Mouse (Mus musculus): ENCODE results near the gene Etfbkmt.
A peak's percentile ranks its signal among the peaks of the same experiment; 100 is the strongest.
"Not testable (repeated sequence)": the region's sequence is repeated elsewhere in the genome, so short reads cannot be mapped to it uniquely, and the experiment has no call there.

The Etfbkmt gene

DNA sequence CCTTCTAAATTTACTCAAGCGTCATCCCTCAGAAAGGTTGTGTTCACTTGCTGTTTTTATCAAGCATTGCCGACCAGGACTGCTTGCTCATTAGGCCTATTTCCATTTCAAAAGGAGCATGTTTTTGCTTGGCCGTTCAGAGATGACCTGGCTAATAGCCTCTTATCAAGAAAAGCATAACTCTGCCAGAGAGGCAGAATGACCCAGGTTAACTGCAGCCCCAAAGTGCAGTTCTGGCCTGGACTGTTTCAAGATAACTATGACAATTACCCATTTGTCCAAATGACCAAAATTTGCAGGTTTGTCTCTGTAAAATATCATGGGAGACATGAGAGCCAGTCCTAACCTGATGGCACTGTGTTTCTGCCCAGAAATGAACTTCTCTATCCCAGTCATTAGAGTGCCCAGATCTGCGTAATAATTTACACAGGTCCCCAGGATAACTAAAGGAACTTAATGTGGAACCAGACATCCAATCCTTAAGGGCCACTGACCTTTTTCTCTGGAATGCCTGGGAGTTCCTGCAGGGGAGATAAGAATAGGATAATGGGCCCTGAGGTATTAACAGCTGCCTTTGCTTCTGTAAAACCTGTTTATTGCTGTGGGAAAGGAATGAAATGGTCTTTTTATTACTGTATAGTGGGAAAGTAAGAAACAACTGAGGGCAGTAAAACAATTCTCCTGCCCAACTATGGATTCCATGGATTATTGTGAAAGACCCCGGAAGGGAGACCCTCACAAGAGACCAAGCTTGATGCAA lies 5.1 kb upstream of the Etfbkmt start:
- DNase-seq (ENCODE audit: low spot score in 2 of 2): no peak

- no peak for DNase-seq (ENCODE audit: low spot score in 2 of 2)
Measured at GRCm38 (mm10) chr6:149135631-149136030, 4.0 kb upstream of the Etfbkmt start.

DNA sequence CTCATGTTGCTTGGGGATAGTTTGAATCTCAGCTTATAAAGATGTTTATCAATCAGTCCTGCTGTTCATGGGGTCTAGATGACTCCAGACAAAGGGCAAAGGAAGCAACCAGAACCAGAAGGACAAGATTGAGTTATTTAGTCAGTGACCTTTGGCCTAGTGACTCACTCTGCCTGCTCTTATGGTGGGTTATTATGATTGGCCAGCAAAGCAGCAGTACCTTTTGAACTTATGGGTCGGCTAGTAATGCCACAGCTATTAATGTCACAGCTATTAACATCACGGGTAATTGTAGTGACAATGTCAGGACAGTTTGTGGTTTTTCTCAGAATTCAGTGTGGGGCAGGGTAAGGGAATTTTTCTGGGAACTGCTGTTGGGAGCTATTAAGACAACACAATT lies 1.7 kb upstream of the Etfbkmt start:
- no peak for DNase-seq (ENCODE audit: low spot score in 2 of 2)

DNA sequence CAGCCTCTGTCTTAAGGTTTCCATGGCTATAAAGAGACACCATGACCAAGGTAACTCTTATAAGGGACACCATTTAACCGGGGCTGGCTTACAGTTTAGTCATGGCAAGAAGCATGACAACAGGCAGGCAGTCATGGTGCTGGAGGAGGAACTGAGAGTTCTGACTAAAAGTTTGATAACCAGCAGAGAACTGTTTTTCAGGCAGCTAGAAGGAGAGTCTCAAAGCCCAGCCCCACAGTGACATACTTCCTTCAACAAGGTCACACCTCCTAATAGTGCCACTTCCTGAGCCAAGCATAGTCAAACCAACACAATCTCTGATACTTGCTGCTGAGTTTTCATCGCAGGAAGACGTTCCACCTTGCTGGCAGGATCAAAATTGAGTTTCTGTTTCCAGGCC lies 638 bp upstream of the Etfbkmt start:
- no peak for DNase-seq (ENCODE audit: low spot score in 2 of 2)

DNA sequence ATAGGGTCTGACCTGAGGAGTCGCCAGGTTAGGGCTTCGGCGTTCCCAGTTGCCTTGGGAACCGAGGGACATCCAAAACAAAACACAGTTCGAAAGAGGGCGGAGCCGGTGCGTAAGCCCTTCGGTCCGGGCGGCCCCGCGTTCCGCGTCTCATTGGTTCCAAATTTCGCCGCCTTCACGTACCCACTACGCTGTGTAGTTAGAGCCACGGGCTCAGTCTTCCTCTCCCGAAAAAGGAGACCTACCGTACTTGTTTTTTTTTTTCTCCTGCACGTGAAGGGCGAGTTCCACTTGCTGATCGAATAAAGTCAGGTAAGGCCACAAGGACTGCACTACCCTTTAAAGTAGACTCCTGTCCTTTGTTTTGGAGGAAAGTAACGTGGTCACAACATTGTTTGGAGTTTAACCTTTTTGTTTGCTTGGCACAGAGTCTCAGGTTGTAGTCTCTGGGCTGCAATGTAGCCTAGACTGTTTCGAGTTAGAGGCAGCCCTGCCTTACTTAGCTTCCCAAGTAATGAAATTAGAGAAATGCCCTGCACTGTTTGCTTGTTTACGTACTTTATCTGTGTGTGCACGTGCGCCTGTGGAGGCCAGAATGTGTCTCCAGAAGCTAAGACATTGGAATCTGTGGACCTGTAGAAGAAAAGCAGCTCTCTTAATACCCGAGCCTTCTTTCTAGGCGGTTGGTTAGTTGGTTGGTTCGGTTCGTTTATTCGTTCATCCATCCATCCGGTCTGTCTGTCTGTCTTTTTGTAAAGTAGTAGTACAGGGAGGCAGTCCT lies 1.9 kb downstream of the Etfbkmt start:
- DNase-seq (ENCODE audit: low spot score in 2 of 2): peak; percentile 73 to 75

DNA sequence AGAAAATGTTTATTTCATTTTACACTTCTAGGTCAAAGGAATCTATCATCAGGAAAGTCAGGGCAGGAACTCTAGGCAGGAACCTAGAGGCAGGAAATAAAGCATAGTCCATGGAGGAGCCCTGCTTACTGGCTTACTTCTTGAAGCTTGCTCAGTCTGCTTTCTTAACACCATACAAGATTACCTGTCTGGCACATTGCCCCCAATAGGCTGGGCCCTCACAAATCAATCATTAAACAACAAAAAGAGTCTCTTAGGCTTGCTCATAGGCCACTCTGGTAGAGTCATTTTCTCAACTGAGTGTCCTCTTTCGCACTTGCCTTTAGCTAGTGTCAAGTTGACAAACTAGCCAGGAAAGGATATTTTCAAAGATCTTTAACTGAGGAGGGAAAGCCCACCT lies 5.5 kb downstream of the Etfbkmt start:
- DNase-seq (ENCODE audit: low spot score in 2 of 2): no peak

- no peak for DNase-seq (ENCODE audit: low spot score in 2 of 2)
Measured at GRCm38 (mm10) chr6:149148436-149149229, 9.0 kb downstream of the Etfbkmt start.

- no peak for DNase-seq (ENCODE audit: low spot score in 2 of 2)
Measured at GRCm38 (mm10) chr6:149152119-149152518, 12.5 kb downstream of the Etfbkmt start.

GRCm38 (mm10) chr6:149153473-149154115 lies 13.9 kb downstream of the Etfbkmt start:
- DNase-seq (ENCODE audit: low spot score in 2 of 2): no peak

- DNase-seq (ENCODE audit: low spot score in 2 of 2): no peak
Measured at GRCm38 (mm10) chr6:149154116-149155030, 14.7 kb downstream of the Etfbkmt start.

GRCm38 (mm10) chr6:149155031-149155841 lies 15.6 kb downstream of the Etfbkmt start:
- no peak for DNase-seq (ENCODE audit: low spot score in 2 of 2)

GRCm38 (mm10) chr6:149167038-149167437 lies 27.4 kb downstream of the Etfbkmt start:
- DNase-seq (ENCODE audit: low spot score in 2 of 2): not testable (repeated sequence)

DNA sequence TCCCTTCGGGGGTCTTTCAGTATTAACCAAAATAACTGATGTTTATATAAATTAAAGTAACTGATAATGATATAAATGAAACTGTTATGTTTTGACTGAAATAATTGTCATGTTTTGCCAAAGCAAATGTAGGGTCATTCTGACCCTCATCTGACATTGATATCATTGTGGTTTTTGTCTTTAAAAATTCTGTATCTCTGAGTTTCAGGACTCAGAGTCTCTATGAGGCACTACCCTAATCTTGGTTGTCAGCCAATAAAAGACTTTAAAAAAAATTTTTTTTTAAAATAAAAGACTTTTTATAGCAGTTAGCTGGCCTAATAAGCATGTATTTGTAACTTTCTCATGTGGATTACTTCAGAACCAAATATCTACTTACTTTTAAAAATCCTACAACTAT lies 28.0 kb downstream of the Etfbkmt start:
- no peak for DNase-seq (ENCODE audit: low spot score in 2 of 2)

DNA sequence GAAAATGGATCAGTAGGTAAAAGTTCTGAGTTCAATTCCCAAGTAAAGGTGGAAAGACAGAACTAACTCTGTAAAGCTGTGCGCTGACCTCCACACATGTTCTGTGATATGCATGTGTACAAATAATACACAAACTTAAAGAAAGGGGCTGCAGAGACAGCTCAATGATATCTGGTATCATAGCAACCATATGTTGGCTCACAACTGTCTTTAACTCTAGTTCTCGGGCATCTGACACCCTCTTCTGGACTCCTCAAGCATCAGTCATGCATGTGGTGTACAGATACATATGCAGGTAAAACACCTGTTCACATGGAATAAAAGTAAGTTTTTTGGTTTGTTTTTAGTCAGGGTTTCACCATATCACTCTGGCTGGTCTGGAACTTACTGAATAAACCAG lies 28.8 kb downstream of the Etfbkmt start:
- DNase-seq (ENCODE audit: low spot score in 2 of 2): no peak

- not testable (repeated sequence) for DNase-seq (ENCODE audit: low spot score in 2 of 2)
Measured at GRCm38 (mm10) chr6:149169965-149170364, 30.3 kb downstream of the Etfbkmt start.

- no peak for DNase-seq (ENCODE audit: low spot score in 2 of 2)
Measured at GRCm38 (mm10) chr6:149173831-149174625, 34.4 kb downstream of the Etfbkmt start.

GRCm38 (mm10) chr6:149174932-149175570 lies 35.4 kb downstream of the Etfbkmt start:
- DNase-seq (ENCODE audit: low spot score in 2 of 2): no peak

DNA sequence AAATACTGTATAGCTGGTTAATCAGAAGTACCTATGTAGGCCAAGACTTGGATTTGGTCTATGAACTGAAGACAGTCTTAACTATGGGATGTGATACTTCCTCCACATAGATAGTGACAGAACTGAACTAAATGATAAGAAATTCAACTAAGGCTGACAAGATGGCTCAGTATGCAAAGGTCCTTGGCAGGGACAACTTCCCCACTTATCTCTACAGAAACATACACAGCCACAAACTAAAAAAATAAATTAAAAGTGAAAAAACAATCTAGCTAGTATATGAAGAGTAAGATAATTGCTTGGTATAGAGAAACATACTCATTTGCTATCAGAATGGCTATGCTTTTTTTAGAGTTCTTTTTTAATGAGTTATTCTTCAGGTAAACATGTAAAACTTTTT lies 39.4 kb downstream of the Etfbkmt start:
- no peak for DNase-seq (ENCODE audit: low spot score in 2 of 2)

- DNase-seq (ENCODE audit: low spot score in 2 of 2): no peak
Measured at GRCm38 (mm10) chr6:149184007-149184406, 44.4 kb downstream of the Etfbkmt start.
